ENCODE assay signal across 25 mouse cellular contexts in the genomic region with DNA sequence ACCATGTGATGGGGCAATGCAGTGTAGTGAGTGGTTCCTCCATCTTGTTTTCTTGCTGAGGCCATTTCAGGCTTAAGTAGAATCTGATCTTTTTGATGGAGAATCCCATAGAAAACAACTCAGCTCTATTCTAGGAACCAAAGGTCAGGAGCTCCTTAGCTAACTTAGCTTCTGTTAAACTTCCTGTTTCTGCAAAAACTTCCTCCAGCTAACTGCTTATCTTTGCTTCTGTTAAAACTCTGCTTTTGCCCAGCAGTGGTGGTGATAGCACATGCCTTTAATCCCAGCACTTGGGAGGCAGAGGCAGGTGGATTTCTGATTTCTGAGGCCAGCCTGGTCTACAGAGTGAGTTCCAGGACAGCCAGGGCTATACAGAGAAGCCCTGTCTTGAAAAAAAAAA.
"Had no signal": no experiment of that assay in that cellular context is flagged by ENCODE, and none has a peak within 500 bp of the region (broad histone marks: within the 10 kb centered on the region; RNA-seq: fewer than 3 reads in every experiment).

No protein-coding gene starts in this region.

- ATAC-seq: hindbrain, postnatal 0 days; intestine, embryonic 16.5 days had no signal

- H3K4me2 ChIP-seq: heart, embryonic 13.5 days; heart, embryonic 15.5 days; hindbrain, embryonic 13.5 days; hindbrain, embryonic 15.5 days; limb, embryonic 12.5 days; liver, embryonic 11.5 days; liver, embryonic 13.5 days; liver, embryonic 15.5 days had no signal

- H3K9me3 ChIP-seq: heart, embryonic 10.5 days; heart, embryonic 13.5 days; heart, embryonic 15.5 days; hindbrain, embryonic 13.5 days; hindbrain, embryonic 15.5 days; limb, embryonic 10.5 days; limb, embryonic 12.5 days; liver, embryonic 13.5 days; liver, embryonic 15.5 days had no signal

- H3K27ac ChIP-seq: heart, adult 2 months; heart, embryonic 10.5 days; heart, embryonic 13.5 days; heart, embryonic 15.5 days; hindbrain, embryonic 13.5 days; hindbrain, embryonic 15.5 days; hindbrain, postnatal 0 days; layer of hippocampus, adult 2 months; left cerebral cortex, adult 2 months; limb, embryonic 10.5 days; limb, embryonic 12.5 days; liver, embryonic 13.5 days; liver, embryonic 15.5 days had no signal

- DNase-seq: gastrocnemius, postnatal 14 days; gastrocnemius, postnatal 36 days; heart, adult 2 months; heart, postnatal 14 days; heart, postnatal 36 days; kidney, adult 18-20 months; kidney, adult 8-10 months; kidney, postnatal 10 days; kidney, postnatal 25 days; kidney, postnatal 4 days; liver; liver, embryonic 13.5 days had no signal

- H3K27me3 ChIP-seq: heart, embryonic 13.5 days; heart, embryonic 15.5 days; hindbrain, embryonic 13.5 days; hindbrain, embryonic 15.5 days; limb, embryonic 12.5 days; liver, embryonic 13.5 days; liver, embryonic 15.5 days had no signal

- H3K4me3 ChIP-seq: heart, adult 2 months; heart, embryonic 10.5 days; heart, embryonic 13.5 days; heart, embryonic 15.5 days; hindbrain, embryonic 13.5 days; hindbrain, embryonic 15.5 days; layer of hippocampus, adult 2 months; left cerebral cortex, adult 2 months; limb, embryonic 10.5 days; limb, embryonic 12.5 days; liver, embryonic 13.5 days; liver, embryonic 15.5 days had no signal

- H3K9ac ChIP-seq: heart, embryonic 13.5 days; heart, embryonic 15.5 days; hindbrain, embryonic 13.5 days; hindbrain, embryonic 15.5 days; limb, embryonic 12.5 days; liver, embryonic 13.5 days; liver, embryonic 15.5 days had no signal

- H3K4me1 ChIP-seq: liver, embryonic 13.5 days had no signal

- H3K36me3 ChIP-seq: heart, embryonic 10.5 days; heart, embryonic 13.5 days; heart, embryonic 15.5 days; hindbrain, embryonic 13.5 days; hindbrain, embryonic 15.5 days; limb, embryonic 10.5 days; limb, embryonic 12.5 days; liver, embryonic 13.5 days; liver, embryonic 15.5 days had no signal
